Mouse (Mus musculus) stomach, embryonic 14.5 days (tissue): ENCODE results near the gene Hirip3. TPM values are rescaled to one million over a fixed set of nuclear protein-coding genes. Genes with fewer than 3 reads are reported as not detected.

Experiments used
- ATAC-seq: fragments of 200-750 bp; cut with Nextera tagmentation; 2 replicates; pipeline ENCODE4 v1.8.0; 2017; ENCODE audit warnings: low read depth, moderate TSS enrichment; ENCODE audit not compliant: insufficient number of reproducible peaks, insufficient read depth, low FRiP score
- H3K27ac ChIP-seq: fragments of 300-500 bp; sonication (generic); 2 replicates; pipeline ENCODE4 v1.5.1; 2014; ENCODE audit warnings: mild to moderate bottlenecking, low read length, moderate library complexity, mixed read lengths
- H3K27me3 ChIP-seq: fragments of 300-500 bp; sonication (generic); 2 replicates; pipeline ENCODE4 v1.6.1; 2014; ENCODE audit warnings: low read length, control low read depth, mixed read lengths; ENCODE audit not compliant: control insufficient read depth, insufficient read depth
- H3K36me3 ChIP-seq: fragments of 300-500 bp; sonication (generic); 2 replicates; pipeline ENCODE4 v1.6.1; 2014; ENCODE audit warnings: mild to moderate bottlenecking, control low read depth, low read length, moderate library complexity, mixed read lengths; ENCODE audit not compliant: control insufficient read depth, insufficient read depth
- H3K4me1 ChIP-seq: fragments of 300-500 bp; sonication (generic); 2 replicates; pipeline ENCODE4 v1.6.1; 2014; ENCODE audit warnings: low read length, control low read depth, mixed read lengths; ENCODE audit not compliant: control insufficient read depth, insufficient read depth
- H3K4me2 ChIP-seq: fragments of 300-500 bp; sonication (generic); replicated peaks from 2 replicates; pipeline ENCODE4 v1.6.1; 2014; ENCODE audit warnings: low read depth, low read length, control low read depth
- H3K4me3 ChIP-seq: fragments of 300-500 bp; sonication (generic); 2 replicates; pipeline ENCODE4 v1.5.1; 2014; ENCODE audit warnings: low read depth, low read length, control low read depth
- H3K9ac ChIP-seq: fragments of 300-500 bp; sonication (generic); replicated peaks from 2 replicates; pipeline ENCODE4 v1.6.1; 2014; ENCODE audit warnings: low read depth, mild to moderate bottlenecking, control low read depth, low read length, moderate library complexity, mixed read lengths
- H3K9me3 ChIP-seq: fragments of 300-500 bp; sonication (generic); 2 replicates; pipeline ENCODE4 v1.6.1; 2016; ENCODE audit warnings: low read depth, low read length, control low read depth; ENCODE audit not compliant: control insufficient read depth
- WGBS: fragments of 180-500 bp; shearing (Covaris S2); extraction: QIAGEN DNeasy Blood & Tissue Kit; methylation state at CpG from one replicate; pipeline ENCODE4 v1.1.7; 2014; 5-methylcytosine and 5-hydroxymethylcytosine counted together
- polyA plus RNA-seq: library from polyadenylated mRNA; unstranded; fragments of >200 nt; fragmentation: Nextera tagmentation; extraction: Ambion mirVana; gene quantifications from 2 replicates; pipeline ENCODE4 v1.2.1, GENCODE M21; 2014

The Hirip3 gene
- polyA plus RNA-seq, 1 experiment from 2014 or later = 21.2 TPM

GRCm38 (mm10) chr7:126823940-126824339, 37.8 kb upstream of the Hirip3 start:
- no peaks in the 10 kb centered on the region for H3K36me3 ChIP-seq
- no peaks in the 10 kb centered on the region for H3K9me3 ChIP-seq
- H3K4me1 ChIP-seq = no peaks in the 10 kb centered on the region
- H3K4me3 ChIP-seq = no peak overlapping the region
- ATAC-seq = no peak
- no peak overlapping the region for H3K4me2 ChIP-seq
- no peak overlapping the region for H3K9ac ChIP-seq
- H3K27ac ChIP-seq = no peak overlapping the region
- 0 out of 2 replicates have a peak, but pooled peaks cover 9% of the 10 kb centered on the region for H3K27me3 ChIP-seq
- whole genome bisulfite sequencing = 19% methylated on average over 10 of the region's 10 CpGs

DNA sequence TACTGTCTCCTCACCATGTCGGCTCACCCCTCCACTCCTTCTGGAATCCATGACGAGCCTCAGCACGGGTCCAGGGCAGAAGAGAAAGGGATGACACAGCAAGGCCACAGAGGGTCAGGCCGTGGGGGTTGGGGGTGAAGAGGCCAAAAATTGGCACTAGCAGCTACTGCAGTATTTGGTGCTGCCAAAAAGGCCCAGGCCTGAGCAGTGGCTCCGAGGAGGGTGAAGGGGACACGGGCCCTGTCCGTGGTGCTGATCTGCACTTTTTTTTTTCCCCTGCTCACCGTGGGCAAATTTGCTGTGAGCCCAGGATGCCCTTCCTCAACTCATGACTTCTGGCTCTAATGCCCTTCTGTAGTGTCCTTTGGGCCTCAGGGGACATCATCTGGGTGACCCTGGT, 36.4 kb upstream of the Hirip3 start:
- 23% methylated on average over 8 of the region's 8 CpGs for WGBS
- no peaks in the 10 kb centered on the region for H3K36me3 ChIP-seq

DNA sequence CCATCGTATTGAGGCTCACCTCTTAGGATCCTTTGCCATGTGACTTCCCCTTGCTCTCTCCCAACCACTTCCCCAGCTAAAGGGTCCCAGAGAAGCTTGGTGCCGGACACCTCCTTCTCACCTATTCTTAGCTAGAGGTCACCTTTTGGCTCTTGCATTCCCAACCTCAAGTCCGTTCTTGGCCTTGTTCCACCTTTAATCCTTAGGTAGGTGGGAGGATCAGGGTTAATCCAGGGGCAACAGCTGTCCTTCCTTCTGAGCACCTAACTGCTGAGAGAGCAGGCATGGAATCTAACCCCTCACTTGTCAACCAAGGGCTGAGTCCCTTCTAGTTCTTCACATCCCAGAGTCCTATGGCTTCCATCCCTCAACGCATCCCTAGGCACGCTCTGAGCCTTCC, 35.8 kb upstream of the Hirip3 start:
- H3K27me3 ChIP-seq = 0 out of 2 replicates have a peak, but pooled peaks cover 9% of the 10 kb centered on the region
- ATAC-seq = no peak
- no peak overlapping the region for H3K4me3 ChIP-seq
- 67% methylated on average over 5 of the region's 5 CpGs for WGBS
- no peak overlapping the region for H3K9ac ChIP-seq
- H3K9me3 ChIP-seq = no peaks in the 10 kb centered on the region
- H3K27ac ChIP-seq = no peak overlapping the region
- H3K4me1 ChIP-seq = no peaks in the 10 kb centered on the region
- H3K4me2 ChIP-seq = no peak overlapping the region
- no peaks in the 10 kb centered on the region for H3K36me3 ChIP-seq

More for the DNA sequence above, 36.4 kb upstream of the Hirip3 start:
- H3K4me1 ChIP-seq = no peaks in the 10 kb centered on the region
- 0 out of 2 replicates have a peak, but pooled peaks cover 9% of the 10 kb centered on the region for H3K27me3 ChIP-seq
- no peak overlapping the region for H3K4me3 ChIP-seq
- ATAC-seq = no peak
- H3K27ac ChIP-seq = no peak overlapping the region
- H3K9ac ChIP-seq = no peak overlapping the region
- no peak overlapping the region for H3K4me2 ChIP-seq
- H3K9me3 ChIP-seq = no peaks in the 10 kb centered on the region

GRCm38 (mm10) chr7:126831539-126831938, 30.2 kb upstream of the Hirip3 start, which contains the start of gene 4930451I11Rik:
Gene 4930451I11Rik (minus strand): TSS chr7:126831639.
- H3K4me1 ChIP-seq = no peaks in the 10 kb centered on the region
- 61% methylated on average over 5 of the region's 5 CpGs for WGBS
- peak within 1 kb of the TSS; percentile 46 for H3K4me2 ChIP-seq
- H3K27me3 ChIP-seq = no peaks in the 10 kb centered on the region
- H3K27ac ChIP-seq = no peak within 1 kb of the TSS
- H3K36me3 ChIP-seq = no peaks in the 10 kb centered on the region
- no peak for ATAC-seq
- H3K9me3 ChIP-seq = no peaks in the 10 kb centered on the region
- H3K9ac ChIP-seq = no peak within 1 kb of the TSS
- peak within 1 kb of the TSS; percentile 25 for H3K4me3 ChIP-seq

DNA sequence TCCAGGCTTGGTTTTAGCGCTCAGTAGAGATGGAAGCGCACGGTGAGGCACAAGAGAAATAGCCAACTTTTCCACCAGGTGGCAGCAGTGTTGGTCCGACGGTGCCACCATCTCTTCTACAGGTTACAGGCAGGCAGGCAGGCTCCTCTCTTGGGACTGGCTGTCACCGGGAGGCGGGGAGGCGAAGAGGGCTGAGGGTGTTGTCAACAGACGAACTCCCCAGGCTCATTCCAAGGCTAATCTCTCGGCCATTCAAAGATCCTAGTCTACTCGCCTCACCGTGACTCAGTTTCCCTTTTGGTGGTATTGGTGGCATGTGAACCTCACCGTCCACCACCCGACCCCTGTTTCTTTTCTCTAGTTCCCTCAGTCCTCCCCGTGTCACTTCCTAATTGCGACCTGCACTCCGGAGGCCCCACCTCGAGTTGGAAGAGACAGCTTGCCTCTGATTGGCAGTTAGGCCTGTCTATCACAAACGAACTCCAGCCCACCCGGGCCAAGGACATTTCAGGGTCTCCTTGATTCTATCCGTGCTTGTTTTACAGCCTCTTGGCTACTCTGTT, 29.7 kb upstream of the Hirip3 start:
- Histone ChIP-seq H3K4me2 (peak overlapping the region; percentile 46), H3K9me3 (no peaks in the 10 kb centered on the region), H3K27ac (no peak overlapping the region), H3K4me1 (no peaks in the 10 kb centered on the region), H3K9ac (no peak overlapping the region), H3K27me3 (no peaks in the 10 kb centered on the region), H3K36me3 (no peaks in the 10 kb centered on the region), H3K4me3 (peak overlapping the region; percentile 25)
- WGBS = under 1% methylated on average over 21 of the region's 21 CpGs
- peak; percentile 81; the same call in 1 of the 2 replicates for ATAC-seq

DNA sequence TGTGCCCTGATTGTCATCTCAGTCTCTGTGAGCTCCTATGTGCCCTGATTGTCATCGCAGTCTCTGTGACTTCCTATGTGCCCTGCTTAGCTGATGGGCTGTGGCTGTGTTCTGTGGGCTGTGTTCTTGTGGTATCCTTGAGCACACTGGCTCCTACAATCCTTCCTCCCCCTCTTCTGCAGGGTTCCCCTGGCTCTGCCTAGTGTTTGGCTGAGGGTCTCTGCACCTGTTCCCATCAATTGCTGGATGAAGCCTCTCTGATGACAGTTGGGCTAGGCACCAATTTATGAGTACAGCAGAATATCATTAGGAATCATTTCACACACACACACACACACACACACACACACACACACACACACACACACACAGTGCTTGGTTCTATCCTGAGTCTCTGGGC, 28.5 kb upstream of the Hirip3 start:
- ATAC-seq = no peak
- WGBS = 80% methylated on average over 1 of the region's 1 CpGs
- Histone ChIP-seq H3K27ac (no peak overlapping the region), H3K4me3 (no peak overlapping the region), H3K4me2 (no peak overlapping the region), H3K9ac (no peak overlapping the region), H3K36me3 (no peaks in the 10 kb centered on the region), H3K9me3 (no peaks in the 10 kb centered on the region), H3K27me3 (no peaks in the 10 kb centered on the region), H3K4me1 (no peaks in the 10 kb centered on the region)

DNA sequence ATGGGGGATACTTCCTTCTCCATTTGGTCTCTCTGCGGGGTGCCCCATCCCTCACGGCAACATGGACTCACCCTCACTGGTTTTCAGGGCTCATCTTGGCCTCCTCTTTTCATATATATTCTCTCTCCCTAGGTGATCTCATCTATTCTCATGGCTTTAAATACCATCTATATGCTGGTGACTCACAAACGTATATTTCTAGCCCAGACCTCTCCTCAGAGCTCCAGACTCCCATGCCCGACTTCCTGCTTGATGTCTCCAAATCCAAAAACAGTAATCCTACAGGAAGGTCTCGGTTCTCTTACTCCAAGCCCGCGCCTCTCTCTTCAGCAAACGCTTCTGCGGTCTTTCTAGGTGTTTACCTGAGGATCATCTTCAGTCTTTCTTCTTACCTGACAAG, 18.5 kb upstream of the Hirip3 start:
- no peaks in the 10 kb centered on the region for H3K9me3 ChIP-seq
- H3K27me3 ChIP-seq = peaks cover 2% of the 10 kb centered on the region; the same call in 1 of the 2 replicates
- WGBS = 71% methylated on average over 9 of the region's 9 CpGs
- no peak overlapping the region for H3K27ac ChIP-seq
- H3K4me3 ChIP-seq = no peak overlapping the region
- peaks cover 8% of the 10 kb centered on the region; the same call in 1 of the 2 replicates for H3K4me1 ChIP-seq
- ATAC-seq = no peak
- no peak overlapping the region for H3K4me2 ChIP-seq
- no peak overlapping the region for H3K9ac ChIP-seq
- no peaks in the 10 kb centered on the region for H3K36me3 ChIP-seq

- no peak overlapping the region for H3K27ac ChIP-seq
- H3K9me3 ChIP-seq = no peaks in the 10 kb centered on the region
- WGBS = 90% methylated on average over 2 of the region's 2 CpGs
- no peaks in the 10 kb centered on the region for H3K36me3 ChIP-seq
- H3K9ac ChIP-seq = no peak overlapping the region
- H3K4me3 ChIP-seq = no peak overlapping the region
- peaks cover 12% of the 10 kb centered on the region for H3K27me3 ChIP-seq
- H3K4me2 ChIP-seq = no peak overlapping the region
- H3K4me1 ChIP-seq = peaks cover 10% of the 10 kb centered on the region; the same call in 1 of the 2 replicates
- no peak for ATAC-seq
These were observed 16.3 kb upstream of the Hirip3 start for GRCm38 (mm10) chr7:126845516-126845915.

GRCm38 (mm10) chr7:126847116-126847420, 14.7 kb upstream of the Hirip3 start, which contains the start of gene Doc2a:
Gene Doc2a (plus strand): TSS chr7:126847416.
- Histone ChIP-seq H3K4me3 (peak within 1 kb of the TSS; percentile 50), H3K27ac (no peak within 1 kb of the TSS), H3K9ac (peak within 1 kb of the TSS; percentile 52), H3K36me3 (0 out of 2 replicates have a peak, but pooled peaks cover 3% of the 10 kb centered on the region), H3K4me1 (peaks cover 10% of the 10 kb centered on the region; the same call in 1 of the 2 replicates), H3K27me3 (peaks cover 12% of the 10 kb centered on the region), H3K4me2 (peak within 1 kb of the TSS; percentile 99), H3K9me3 (no peaks in the 10 kb centered on the region)
- 27% methylated on average over 4 of the region's 4 CpGs for WGBS
- ATAC-seq = no peak
